Mouse (Mus musculus): ENCODE results near the gene Sord. TPM values are rescaled to one million over a fixed set of nuclear protein-coding genes. Genes with fewer than 3 reads are reported as not detected.

Sord gene
- total and polyA plus RNA-seq, 3 experiments: 39.6 to 61.7 TPM; not detected in 1

GRCm38 (mm10) chr2:122221798-122222197 is 12.8 kb upstream of the Sord start:
- H3K4me1 ChIP-seq (ENCODE audit: control insufficient read depth in 1 of 2, insufficient read depth in 2 of 2, low read length in 2 of 2): peaks cover 18 to 32% of the 10 kb centered on the region in 2 experiments

GRCm38 (mm10) chr2:122222272-122222671 is 12.3 kb upstream of the Sord start:
- H3K27ac ChIP-seq (ENCODE audit: control insufficient read depth, low read depth, low read length): peak overlapping the region; percentile 73
- no peak overlapping the region for H3K9ac ChIP-seq (ENCODE audit: control insufficient read depth, low read depth, low read length, poor library complexity, severe bottlenecking)
- H3K79me2 ChIP-seq (ENCODE audit: control insufficient read depth, insufficient read depth, low read length, poor library complexity): no peaks in the 10 kb centered on the region
- H3K4me3 ChIP-seq (ENCODE audit: control insufficient read depth in 1 of 2, insufficient read depth in 1 of 2, low read depth in 2 of 2, low read length in 2 of 2): peak overlapping the region in 1 of 2 experiments; percentile 24; a peak in 2 of 4 replicates
- peaks cover 0 to 32% of the 10 kb centered on the region in 2 experiments; a peak in 2 of 4 replicates for H3K36me3 ChIP-seq (ENCODE audit: control insufficient read depth in 1 of 2, insufficient read depth in 2 of 2, low read length in 2 of 2)
- DNase-seq (ENCODE audit: low read depth, low spot score): peak; percentile 78
- peaks cover 18 to 32% of the 10 kb centered on the region in 2 experiments for H3K4me1 ChIP-seq (ENCODE audit: control insufficient read depth in 1 of 2, insufficient read depth in 2 of 2, low read length in 2 of 2)
- no peaks in the 10 kb centered on the region for H3K27me3 ChIP-seq (ENCODE audit: control insufficient read depth in 1 of 2, insufficient read depth in 2 of 2, low read length in 2 of 2)
- no peaks in the 10 kb centered on the region for H3K9me3 ChIP-seq (replicated peaks; ENCODE audit: insufficient read depth, low read length)
- TF ChIP-seq USF2 (IDR thresholded peaks at IDR 0.05; ENCODE audit: borderline replicate concordance in 1 of 2, insufficient read depth in 1 of 2, low read depth in 1 of 2, low read length in 2 of 2) (no peak), UBTF (IDR thresholded peaks at IDR 0.05; ENCODE audit: borderline replicate concordance, insufficient read depth, low read depth, low read length) (no peak), MAZ (IDR thresholded peaks at IDR 0.05; ENCODE audit: low read depth, low read length) (no peak), MAFK (IDR thresholded peaks at IDR 0.05; ENCODE audit: borderline replicate concordance, low read depth, low read length) (peak; percentile 52; the same call in 1 of the 2 replicates), USF1 (IDR thresholded peaks at IDR 0.05; ENCODE audit: low read depth, low read length) (no peak), BHLHE40 (IDR thresholded peaks at IDR 0.05; ENCODE audit: borderline replicate concordance, low read depth, low read length) (peak; percentile 46; the same call in 1 of the 2 replicates), MYC (IDR thresholded peaks at IDR 0.05; ENCODE audit: low read depth, low read length) (no peak), MYB (IDR thresholded peaks at IDR 0.05; ENCODE audit: low read depth, low read length) (peak; percentile 57; the same call in 1 of the 2 replicates), NRF1 (IDR thresholded peaks at IDR 0.05; ENCODE audit: insufficient read depth, low read depth, low read length, poor library complexity, severe bottlenecking) (no peak), POLR2AphosphoS5 (IDR thresholded peaks at IDR 0.05; ENCODE audit: borderline replicate concordance, low read depth, low read length) (no peak), KAT2A (conservative IDR thresholded peaks at IDR 0.05; ENCODE audit: low read depth, low read length) (no peak), EP300 (IDR thresholded peaks at IDR 0.05; ENCODE audit: low read depth in 1 of 2, low read length in 2 of 2) (peak; percentile 85 to 86; a peak in 3 of 4 replicates), ZC3H11A (IDR thresholded peaks at IDR 0.05; ENCODE audit: low read depth, low read length) (0 out of 2 replicates have a peak, but pooled peaks have one; percentile 1), MXI1 (IDR thresholded peaks at IDR 0.05; ENCODE audit: low read depth, low read length) (0 out of 2 replicates have a peak, but pooled peaks have one; percentile 50), MAX (IDR thresholded peaks at IDR 0.05; ENCODE audit: low read length) (no peak; the same call in 1 of the 2 replicates), ZMIZ1 (IDR thresholded peaks at IDR 0.05; ENCODE audit: low read depth, low read length) (no peak), ETS1 (IDR thresholded peaks at IDR 0.05; ENCODE audit: low read depth, low read length) (peak; percentile 74), MEF2A (IDR thresholded peaks at IDR 0.05; ENCODE audit: extremely low read depth, insufficient replicate concordance, low read depth, low read length, poor library complexity, severe bottlenecking) (no peak), SMC3 (IDR thresholded peaks at IDR 0.05; ENCODE audit: low read depth, low read length) (no peak), CTCF (IDR thresholded peaks at IDR 0.05 in 2 of 3, conservative IDR thresholded peaks at IDR 0.05 in 1 of 3; ENCODE audit: control insufficient read depth in 1 of 3, insufficient read depth in 1 of 3, low read depth in 2 of 3, low read length in 3 of 3, poor library complexity in 1 of 3, severe bottlenecking in 1 of 3) (no peak), CHD2 (IDR thresholded peaks at IDR 0.05; ENCODE audit: low read length) (no peak), POLR2A (IDR thresholded peaks at IDR 0.05; ENCODE audit: control insufficient read depth in 1 of 2, insufficient read depth in 1 of 2, low read depth in 1 of 2, low read length in 2 of 2, poor library complexity in 1 of 2) (no peak), CHD1 (IDR thresholded peaks at IDR 0.05; ENCODE audit: low read depth, low read length) (no peak; the same call in 1 of the 2 replicates), ELF1 (IDR thresholded peaks at IDR 0.05; ENCODE audit: low read depth, low read length) (peak; percentile 35; the same call in 1 of the 2 replicates), ZKSCAN1 (IDR thresholded peaks at IDR 0.05; ENCODE audit: low read depth, low read length) (no peak), GATA1 (IDR thresholded peaks at IDR 0.05; ENCODE audit: low read depth, low read length) (peak; percentile 87)

More at GRCm38 (mm10) chr2:122221798-122222197, 12.8 kb upstream of the Sord start:
- no peaks in the 10 kb centered on the region for H3K27me3 ChIP-seq (ENCODE audit: control insufficient read depth in 1 of 2, insufficient read depth in 2 of 2, low read length in 2 of 2)
- peak overlapping the region; percentile 31; the same call in 1 of the 2 replicates for H3K9ac ChIP-seq (ENCODE audit: control insufficient read depth, low read depth, low read length, poor library complexity, severe bottlenecking)
- peak overlapping the region in 1 of 2 experiments; percentile 19; a peak in 2 of 4 replicates for H3K4me3 ChIP-seq (ENCODE audit: control insufficient read depth in 1 of 2, insufficient read depth in 1 of 2, low read depth in 2 of 2, low read length in 2 of 2)
- no peak for TF ChIP-seq POLR2AphosphoS5 (IDR thresholded peaks at IDR 0.05; ENCODE audit: borderline replicate concordance, low read depth, low read length)
- no peak for TF ChIP-seq NELFE (IDR thresholded peaks at IDR 0.05; ENCODE audit: low read depth, low read length)
- TF ChIP-seq USF2 (IDR thresholded peaks at IDR 0.05; ENCODE audit: borderline replicate concordance in 1 of 2, insufficient read depth in 1 of 2, low read depth in 1 of 2, low read length in 2 of 2): no peak
- no peak for TF ChIP-seq GATA1 (IDR thresholded peaks at IDR 0.05; ENCODE audit: low read depth, low read length)
- TF ChIP-seq ZC3H11A (IDR thresholded peaks at IDR 0.05; ENCODE audit: low read depth, low read length): no peak
- TF ChIP-seq CTCF (IDR thresholded peaks at IDR 0.05 in 2 of 3, conservative IDR thresholded peaks at IDR 0.05 in 1 of 3; ENCODE audit: control insufficient read depth in 1 of 3, insufficient read depth in 1 of 3, low read depth in 2 of 3, low read length in 3 of 3, poor library complexity in 1 of 3, severe bottlenecking in 1 of 3): no peak; a peak in 1 of 6 replicates
- TF ChIP-seq USF1 (IDR thresholded peaks at IDR 0.05; ENCODE audit: low read depth, low read length): no peak
- no peak for TF ChIP-seq CHD1 (IDR thresholded peaks at IDR 0.05; ENCODE audit: low read depth, low read length)
- peaks cover 0 to 32% of the 10 kb centered on the region in 2 experiments; a peak in 2 of 4 replicates for H3K36me3 ChIP-seq (ENCODE audit: control insufficient read depth in 1 of 2, insufficient read depth in 2 of 2, low read length in 2 of 2)
- H3K79me2 ChIP-seq (ENCODE audit: control insufficient read depth, insufficient read depth, low read length, poor library complexity): no peaks in the 10 kb centered on the region
- DNase-seq (ENCODE audit: low read depth, low spot score): peak; percentile 66
- no peaks in the 10 kb centered on the region for H3K9me3 ChIP-seq (replicated peaks; ENCODE audit: insufficient read depth, low read length)
- H3K27ac ChIP-seq (ENCODE audit: control insufficient read depth, low read depth, low read length): peak overlapping the region; percentile 73
